Mouse (Mus musculus) embryo, embryonic 10.5 days (tissue): ENCODE data around the gene Hes6.
A peak's percentile ranks its signal among the peaks of the same experiment; 100 is the strongest.

Experiments used
- DNase-seq: peaks from one replicate; pipeline ENCODE4 v3.0.0-alpha.2; 2015; ENCODE audit warnings: low spot score

Hes6 gene

DNA sequence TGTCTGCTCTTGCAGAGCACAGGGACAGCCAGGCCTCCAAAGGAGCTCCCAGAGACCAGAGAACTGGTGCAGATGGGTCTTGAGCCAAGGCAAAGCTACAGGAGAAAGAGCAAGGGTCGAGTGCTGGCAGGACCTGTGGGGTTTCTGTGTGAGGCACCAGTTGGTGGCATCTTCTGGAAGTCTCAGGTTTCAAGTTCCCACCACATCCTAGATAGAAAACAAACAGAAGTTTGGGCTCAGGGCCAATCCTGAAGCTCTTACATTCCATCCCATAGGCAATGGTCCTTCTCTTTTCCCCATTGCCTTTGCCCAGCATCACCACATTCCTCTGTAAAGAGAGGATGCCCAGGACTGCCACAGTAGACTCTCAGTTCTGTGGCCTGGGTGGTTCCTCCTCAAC lies 8.9 kb downstream of the Hes6 start:
- no peak for DNase-seq

DNA sequence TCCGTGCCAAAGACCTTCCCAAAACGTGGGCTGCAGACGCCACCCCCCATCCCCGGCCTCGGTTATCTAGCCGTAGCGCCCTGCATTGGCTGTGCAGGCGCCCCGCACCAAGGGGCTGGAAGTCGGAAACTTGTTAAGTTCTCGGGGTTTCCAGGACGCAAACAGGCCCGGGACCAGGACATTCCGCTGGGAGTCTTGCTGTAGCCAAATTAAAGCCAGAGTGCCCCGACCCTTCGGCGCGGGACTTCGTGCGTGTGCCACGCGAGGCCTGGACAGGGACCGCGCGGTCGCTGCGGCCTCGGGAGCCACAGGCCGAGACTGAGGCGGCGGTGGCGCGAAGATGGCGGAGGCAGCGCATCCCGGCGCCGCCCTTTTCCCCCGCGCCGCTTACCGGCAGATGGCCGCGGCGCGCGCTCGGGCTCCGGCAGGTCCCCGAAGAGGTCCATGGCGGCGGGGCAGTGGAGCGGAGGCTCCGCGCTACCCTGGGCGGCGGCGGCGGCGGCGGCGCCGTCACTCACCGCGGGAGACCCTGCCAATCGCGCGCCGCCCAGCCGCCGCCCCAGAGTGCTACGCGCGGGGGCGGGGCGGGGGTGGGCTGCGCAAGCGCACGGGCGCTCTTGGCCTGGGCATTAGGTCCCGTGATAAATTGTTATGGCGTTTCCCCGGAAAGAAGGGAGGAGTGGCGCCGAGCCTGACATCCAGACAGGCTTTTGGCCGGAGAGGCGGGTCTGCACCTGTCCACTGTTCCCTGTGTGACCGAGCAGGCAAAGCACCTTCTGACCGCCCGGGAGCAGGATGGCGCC lies 15.4 kb downstream of the Hes6 start, which contains the start of gene Ilkap:
TSS of gene Ilkap (minus strand) at position 556 of the 803 bp plus-strand sequence.
- DNase-seq = peak; percentile 92

DNA sequence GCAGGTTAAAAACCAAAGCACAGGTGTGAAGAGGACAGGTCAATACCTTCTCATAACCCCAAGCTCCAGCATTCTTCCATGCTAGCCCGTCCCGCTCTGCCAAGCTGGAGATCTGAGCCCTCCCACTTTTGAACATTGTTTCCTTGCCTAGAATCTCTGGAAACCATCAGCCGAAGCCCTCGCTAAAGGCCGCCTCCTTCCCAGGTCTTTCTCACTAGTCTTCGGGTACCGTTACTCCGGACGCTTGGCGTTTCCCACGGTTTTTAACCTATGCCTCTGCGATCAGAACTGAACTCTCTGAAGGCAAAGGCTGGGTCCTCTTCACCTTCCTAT lies 15.9 kb downstream of the Hes6 start:
- no peak for DNase-seq

DNA sequence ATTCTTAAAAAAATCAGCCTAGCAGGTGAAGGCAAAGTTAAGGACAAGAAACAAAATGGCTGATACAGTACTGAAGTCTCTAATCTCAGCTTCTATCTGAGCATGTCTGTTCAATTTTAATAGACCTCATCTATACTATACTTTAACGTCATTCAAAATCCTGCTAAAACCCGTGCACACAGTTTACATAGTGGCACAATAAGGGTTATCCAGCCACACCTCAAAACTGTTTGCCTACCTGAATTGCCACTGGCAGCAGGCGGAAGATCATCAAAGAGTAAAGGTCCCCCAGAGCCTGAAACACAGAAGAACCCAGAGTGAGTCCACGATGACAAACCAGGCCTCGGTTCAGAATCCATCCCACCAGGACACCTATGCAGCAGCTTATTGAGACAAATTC lies 23.5 kb downstream of the Hes6 start:
- no peak for DNase-seq

DNA sequence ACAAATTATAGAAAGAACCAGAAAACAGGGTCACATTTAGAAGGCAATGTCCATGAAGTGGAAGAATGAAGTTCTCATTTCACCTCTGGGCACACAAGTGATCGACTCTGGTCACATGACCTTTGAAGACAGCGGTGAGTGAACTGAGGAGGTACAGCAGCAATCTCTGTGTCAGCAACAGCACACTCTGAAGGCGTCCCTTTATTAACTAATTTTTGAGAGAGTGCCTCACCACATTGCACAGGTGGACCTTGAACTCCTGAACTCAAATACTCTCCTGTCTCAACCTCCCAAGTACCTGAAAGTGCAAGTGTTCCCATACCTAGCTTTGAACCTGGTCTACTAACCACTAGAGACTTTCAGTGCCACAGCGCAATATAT lies 32.8 kb downstream of the Hes6 start:
- DNase-seq = no peak

DNA sequence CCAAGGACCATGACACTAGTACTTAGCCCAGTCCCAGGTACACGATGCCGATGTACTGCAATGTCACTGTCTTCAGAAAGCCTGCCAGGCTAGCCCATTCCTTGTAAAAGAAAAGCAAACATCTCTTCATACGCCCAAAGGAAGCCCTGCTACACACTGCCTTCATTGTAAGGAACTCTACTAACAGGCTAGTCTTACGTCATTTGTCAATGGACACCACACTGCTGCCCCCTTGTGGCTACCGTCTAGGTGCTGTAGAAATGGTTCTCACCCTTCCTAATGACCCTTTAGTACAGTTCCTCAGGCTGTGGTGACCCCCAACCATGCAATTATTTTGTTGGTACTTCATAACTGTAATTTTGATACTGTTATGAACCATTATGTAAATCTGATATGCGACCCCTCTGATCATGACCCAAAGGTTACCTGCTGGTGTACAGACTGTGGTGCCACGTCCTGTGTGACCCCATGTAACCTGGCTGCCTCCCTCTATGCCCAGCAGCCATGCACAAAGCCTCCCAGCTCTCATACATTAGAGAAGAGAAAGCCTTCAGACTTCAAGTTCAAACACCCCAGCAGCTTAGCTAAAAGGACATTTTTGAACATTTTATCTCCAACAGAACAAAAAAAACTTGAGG lies 33.3 kb downstream of the Hes6 start:
- DNase-seq = peak; percentile 90

DNA sequence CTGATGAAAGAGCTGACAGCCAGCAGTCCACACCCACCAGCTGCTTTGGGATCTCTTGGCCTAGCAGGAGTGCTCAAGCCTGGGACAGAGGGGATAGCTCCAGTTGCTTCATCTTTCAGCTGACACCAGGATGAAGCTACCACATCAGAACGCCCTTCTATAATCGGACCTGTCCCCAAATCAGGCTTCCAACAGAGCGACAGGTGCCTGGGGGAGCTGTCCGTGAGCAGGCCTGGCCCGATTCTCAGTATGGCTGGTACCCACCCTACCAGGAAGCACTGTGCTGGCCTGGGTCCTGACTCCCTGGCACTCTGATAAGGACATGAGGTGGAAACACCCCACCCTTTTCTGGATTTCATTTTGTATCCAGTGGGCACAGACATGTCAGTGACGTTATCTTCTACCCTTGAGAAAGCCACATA lies 40.4 kb downstream of the Hes6 start:
- DNase-seq = no peak

DNA sequence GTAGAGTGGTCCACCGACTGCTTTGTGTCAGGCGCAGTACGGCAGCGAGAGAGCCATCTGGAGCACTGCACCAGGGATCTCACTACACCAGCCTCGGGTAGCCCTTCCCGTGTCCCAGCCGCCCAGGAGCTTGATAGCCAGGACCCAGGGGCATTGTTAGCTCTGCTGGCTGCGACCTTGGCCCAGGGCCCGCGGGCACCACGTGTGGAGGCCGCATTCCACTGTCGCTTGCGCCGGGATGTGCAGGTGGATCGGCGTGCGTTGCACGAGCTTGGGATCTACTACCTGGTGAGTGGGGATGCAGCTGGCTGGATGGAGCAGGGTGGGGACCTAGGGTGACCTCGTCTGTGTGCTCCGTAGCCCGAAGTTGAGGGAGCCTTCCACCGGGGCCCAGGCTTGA lies 43.8 kb downstream of the Hes6 start:
- DNase-seq = no peak

DNA sequence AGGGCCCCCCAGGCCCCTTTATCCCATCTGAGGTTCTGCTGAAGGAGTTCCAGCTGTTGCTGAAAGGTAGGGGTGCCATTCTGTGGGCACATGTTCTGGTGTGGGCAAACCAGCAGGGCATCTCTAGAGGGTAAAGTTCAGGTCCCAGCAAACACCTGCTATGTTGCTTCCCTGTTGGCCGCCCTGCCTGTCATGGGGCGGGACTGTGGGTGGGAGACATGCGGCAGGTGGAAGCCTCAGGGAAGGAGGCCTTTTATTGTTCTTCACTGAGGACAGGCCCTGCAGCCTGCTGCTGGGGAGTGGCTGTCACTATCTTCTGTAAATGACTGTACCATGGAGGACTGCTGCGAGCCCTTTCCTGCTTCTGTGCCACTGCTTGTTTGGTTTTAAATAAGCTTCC lies 44.4 kb downstream of the Hes6 start:
- no peak for DNase-seq

DNA sequence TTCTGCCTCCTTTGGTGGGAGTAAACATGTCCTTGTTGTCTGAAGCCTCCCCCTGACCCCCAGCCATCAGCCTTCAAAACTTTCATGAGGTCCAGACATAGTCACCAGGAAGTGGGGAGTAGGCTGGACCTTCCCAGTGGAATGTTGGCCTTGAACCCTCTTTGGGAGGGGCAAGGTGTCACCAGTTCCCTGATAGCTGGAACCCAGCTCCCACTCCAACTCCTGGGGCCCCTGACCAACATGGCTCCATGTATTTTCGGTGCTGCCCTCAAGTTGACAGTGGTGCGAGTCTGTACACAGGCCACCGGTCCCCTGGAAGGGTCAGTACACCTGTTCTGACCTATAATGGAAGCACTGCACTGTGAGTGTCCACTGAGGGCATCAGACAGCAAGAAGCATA lies 46.5 kb downstream of the Hes6 start:
- DNase-seq = no peak

DNA sequence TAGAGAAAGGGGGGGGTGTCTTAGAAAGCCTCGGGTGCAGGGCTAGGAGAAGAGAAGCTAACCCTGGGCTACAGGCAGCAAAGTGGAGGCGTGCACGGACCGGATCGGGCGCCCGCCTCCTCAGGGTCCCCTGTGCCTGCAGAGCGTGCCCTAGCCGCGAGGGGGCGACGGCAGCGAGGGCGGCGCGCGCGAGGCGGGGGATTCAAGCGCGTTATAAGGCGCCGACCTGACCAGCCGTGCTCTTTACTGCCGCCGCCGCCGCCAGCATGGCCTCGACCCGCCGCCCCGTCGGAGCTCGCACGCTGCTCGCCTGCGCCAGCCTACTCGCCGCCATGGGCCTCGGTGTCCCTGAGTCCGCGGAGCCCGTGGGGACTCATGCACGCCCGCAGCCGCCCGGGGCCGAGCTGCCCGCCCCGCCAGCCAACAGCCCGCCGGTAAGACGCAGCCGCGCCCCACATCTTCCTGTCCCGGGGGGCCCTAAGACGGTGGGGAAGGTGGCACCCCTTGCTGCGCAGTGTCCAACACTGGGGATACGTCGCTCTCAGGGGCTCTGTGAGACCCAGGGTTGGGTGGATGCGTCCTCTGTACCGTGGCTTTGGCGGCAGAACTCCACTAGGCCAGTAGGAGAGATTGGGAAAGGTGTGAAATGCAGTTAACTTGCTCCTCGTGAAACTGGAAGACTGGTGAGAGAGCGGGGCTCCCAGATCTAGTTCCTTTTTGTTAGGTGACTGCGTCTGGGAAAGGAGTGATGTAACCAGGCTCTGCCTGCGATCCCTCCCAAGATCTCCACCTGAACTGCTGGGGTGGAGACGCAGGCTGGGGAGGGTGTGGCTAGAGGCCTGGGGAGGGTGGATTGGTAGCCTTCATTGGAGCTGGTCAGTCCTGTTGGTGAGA lies 47.4 kb downstream of the Hes6 start, which contains the start of gene Erfe:
TSS of gene Erfe (plus strand) at position 216 of the 894 bp plus-strand sequence.
- peak; percentile 84 for DNase-seq

DNA sequence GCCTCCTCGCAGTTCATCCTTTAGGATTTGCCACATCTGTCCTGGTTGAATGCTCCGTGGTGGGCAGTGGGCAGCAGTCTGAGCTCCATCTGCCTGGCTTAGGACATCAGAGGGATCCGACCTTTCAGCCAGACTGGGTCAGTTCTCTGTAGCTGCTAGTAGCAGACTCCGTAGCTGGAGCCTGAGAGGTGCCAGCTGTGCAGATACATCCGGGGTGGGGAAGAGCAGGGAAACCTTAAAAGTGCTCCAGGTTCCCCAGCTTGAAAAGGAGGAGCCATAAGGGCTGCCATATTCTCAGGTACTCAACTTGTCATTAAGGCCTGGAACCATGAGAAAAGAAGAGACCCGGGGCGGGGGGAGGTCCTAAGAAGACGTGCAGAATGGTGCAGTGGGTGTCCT lies 48.0 kb downstream of the Hes6 start:
- no peak for DNase-seq

DNA sequence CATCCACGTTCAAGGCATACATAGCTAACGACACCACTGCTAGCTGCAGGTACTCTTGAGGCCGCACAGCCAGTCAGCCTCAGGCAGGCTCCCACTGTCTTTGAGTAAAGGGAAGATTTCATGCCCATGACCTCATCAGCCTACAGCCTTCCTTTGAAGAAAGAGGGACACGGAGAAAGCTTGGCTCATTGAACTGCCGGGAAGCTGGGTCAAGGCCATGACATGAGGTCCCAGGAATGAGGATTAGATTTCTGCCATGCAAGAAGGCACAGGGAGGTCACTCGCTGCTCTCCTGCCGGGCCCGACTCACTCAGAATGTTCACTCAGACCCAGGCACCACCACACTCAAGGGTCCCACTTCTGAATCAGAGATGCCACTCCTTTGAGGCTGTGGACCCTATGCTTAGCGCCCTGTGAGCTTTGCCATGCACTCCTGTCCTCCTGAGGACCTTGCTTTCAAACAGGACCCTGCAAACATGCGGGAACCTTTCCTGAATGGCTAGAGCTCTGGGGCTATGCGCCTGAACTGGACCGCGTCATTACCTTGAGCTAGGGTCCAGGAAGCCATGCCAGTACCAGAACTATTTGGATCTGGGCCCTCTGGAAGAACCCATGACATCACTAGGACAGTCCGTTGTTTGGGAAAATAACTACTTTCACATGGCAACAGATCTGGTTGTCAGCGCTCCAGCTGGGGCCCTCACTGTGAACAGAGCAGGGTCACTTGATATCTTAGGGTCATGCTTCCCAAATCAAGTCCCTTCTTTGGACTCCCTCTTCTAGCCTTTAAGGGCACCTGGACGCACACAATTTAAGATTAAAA lies 48.8 kb downstream of the Hes6 start:
- DNase-seq = no peak

DNA sequence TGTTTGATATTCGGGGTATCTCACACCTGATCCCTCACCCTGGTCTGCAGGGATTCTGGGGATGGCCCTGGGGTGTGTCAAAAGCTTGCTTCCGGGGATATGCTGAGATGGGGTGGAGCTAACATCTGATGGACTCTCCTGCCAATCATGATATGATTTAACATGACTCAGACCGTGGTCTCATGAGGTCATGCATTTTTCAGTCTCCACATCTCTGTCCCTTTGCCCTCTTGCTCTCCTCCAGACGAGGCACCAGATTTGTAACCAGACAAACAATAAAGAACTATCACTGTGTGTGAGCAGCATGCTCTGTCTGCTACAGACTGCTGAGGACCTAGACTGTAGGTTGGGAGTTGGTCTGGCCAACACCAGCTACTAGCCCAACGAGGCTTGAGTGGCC lies 51.7 kb downstream of the Hes6 start:
- no peak for DNase-seq
